Mouse (Mus musculus) C2C12 (cell line): ENCODE measurements at regions not wholly inside any gene's neighbourhood (a gene's known extent, or its start where the extent isn't known, plus 50 kb on each side); places are given as distances from the start of the nearest gene placed in this dataset.

ENCODE experiments used
- H3K27me3 ChIP-seq: one replicate; pipeline ENCODE4 v1.6.1; 2011; ENCODE audit not compliant: control insufficient read depth, insufficient read depth, insufficient read length
- H3K36me3 ChIP-seq: one replicate; pipeline ENCODE4 v1.6.1; 2011; ENCODE audit not compliant: control insufficient read depth, insufficient read depth
- H3K4me3 ChIP-seq: one replicate; pipeline ENCODE4 v1.5.1; 2011; ENCODE audit warnings: mild to moderate bottlenecking, control low read depth; ENCODE audit not compliant: poor library complexity, insufficient read depth, severe bottlenecking
- H3K79me2 ChIP-seq: one replicate; pipeline ENCODE4 v1.6.1; 2011; ENCODE audit not compliant: control insufficient read depth, insufficient read depth
- H3K79me3 ChIP-seq: one replicate; pipeline ENCODE4 v1.6.1; 2011; ENCODE audit warnings: low read depth, control low read depth
- H3ac ChIP-seq: one replicate; pipeline ENCODE3; 2011; ENCODE audit warnings: low read depth; ENCODE audit not compliant: control insufficient read depth, insufficient read length
- CEBPB ChIP-seq: IDR thresholded peaks from one replicate; pipeline ENCODE4 v1.6.1; 2011; ENCODE audit warnings: low read depth, mild to moderate bottlenecking, control low read depth, moderate library complexity
- CTCF ChIP-seq: IDR thresholded peaks from one replicate; pipeline ENCODE4 v1.5.1; 2011; ENCODE audit not compliant: control insufficient read depth, insufficient read depth, insufficient read length
- FOSL1 ChIP-seq: IDR thresholded peaks from one replicate; pipeline ENCODE4 v1.8.0; 2011; ENCODE audit warnings: mild to moderate bottlenecking, low read length; ENCODE audit not compliant: poor library complexity, insufficient read depth, severe bottlenecking
- MAX ChIP-seq: IDR thresholded peaks from one replicate; pipeline ENCODE4 v1.6.1; 2011; ENCODE audit warnings: mild to moderate bottlenecking, control low read depth
- MYOD1 ChIP-seq: IDR thresholded peaks from one replicate; pipeline ENCODE4 v1.6.1; 2011; ENCODE audit warnings: low read depth; ENCODE audit not compliant: control insufficient read depth, insufficient read length
- MYOG ChIP-seq: IDR thresholded peaks from one replicate; pipeline ENCODE4 v1.6.1; 2011; ENCODE audit not compliant: control insufficient read depth, insufficient read length; ENCODE audit errors: extremely low read depth
- USF1 ChIP-seq: IDR thresholded peaks from one replicate; pipeline ENCODE4 v1.6.1; 2011; ENCODE audit warnings: low read depth, mild to moderate bottlenecking, control low read depth, moderate library complexity

DNA sequence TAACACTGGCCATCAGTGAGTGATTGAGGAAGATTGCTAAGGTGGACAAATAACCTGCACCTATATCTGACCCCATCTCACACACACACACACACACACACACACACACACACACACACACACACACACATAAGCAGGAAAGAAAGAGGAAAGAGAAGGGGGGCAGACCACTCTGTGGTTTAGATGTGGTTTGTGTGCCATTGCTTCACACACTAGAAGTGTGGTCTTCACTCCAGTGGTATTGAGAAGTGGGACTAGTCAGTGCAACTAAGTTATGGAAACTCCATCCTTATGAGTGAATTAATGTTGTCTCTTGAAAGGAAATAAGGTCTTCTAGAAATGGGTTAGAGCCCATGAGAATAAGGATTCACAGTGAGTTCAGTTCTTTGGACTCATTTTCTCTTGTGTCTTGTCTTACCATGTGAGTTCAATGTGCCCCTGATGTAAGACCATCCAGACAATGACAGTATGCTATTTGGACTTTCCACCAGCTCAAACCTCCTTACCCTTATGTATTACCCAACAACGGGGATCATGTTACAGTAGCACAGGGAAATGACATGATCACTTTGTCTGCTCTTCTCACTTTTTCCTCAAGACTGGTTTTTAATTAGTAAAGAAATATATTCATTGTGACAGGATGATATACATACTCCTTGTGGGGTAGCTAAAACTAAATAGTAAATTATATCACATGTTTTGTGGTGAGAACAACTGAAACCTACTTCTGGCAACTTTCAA lies 88.7 kb downstream of the A730009L09Rik start:
- Histone ChIP-seq H3K4me3 (no peak overlapping the region), H3K36me3 (no peaks in the 10 kb centered on the region), H3ac (no peak overlapping the region), H3K79me3 (no peaks in the 10 kb centered on the region), H3K79me2 (no peaks in the 10 kb centered on the region), H3K27me3 (no peaks in the 10 kb centered on the region)
- TF ChIP-seq MYOG (no peak), CTCF (no peak), FOSL1 (no peak), MYOD1 (no peak), CEBPB (no peak), MAX (no peak), USF1 (no peak)

- no peak for TF ChIP-seq USF1
- TF ChIP-seq MAX, result no peak
- no peak for TF ChIP-seq MYOG
- TF ChIP-seq MYOD1, result no peak
- TF ChIP-seq FOSL1, result no peak
- no peak for TF ChIP-seq CEBPB
- TF ChIP-seq CTCF, result no peak
- Histone ChIP-seq H3K4me3 (no peak overlapping the region), H3K79me2 (no peaks in the 10 kb centered on the region), H3K79me3 (no peaks in the 10 kb centered on the region), H3K36me3 (no peaks in the 10 kb centered on the region), H3ac (no peak overlapping the region), H3K27me3 (no peaks in the 10 kb centered on the region)
Measured at GRCm38 (mm10) chr16:84604272-84604975, 89.5 kb downstream of the A730009L09Rik start.

DNA sequence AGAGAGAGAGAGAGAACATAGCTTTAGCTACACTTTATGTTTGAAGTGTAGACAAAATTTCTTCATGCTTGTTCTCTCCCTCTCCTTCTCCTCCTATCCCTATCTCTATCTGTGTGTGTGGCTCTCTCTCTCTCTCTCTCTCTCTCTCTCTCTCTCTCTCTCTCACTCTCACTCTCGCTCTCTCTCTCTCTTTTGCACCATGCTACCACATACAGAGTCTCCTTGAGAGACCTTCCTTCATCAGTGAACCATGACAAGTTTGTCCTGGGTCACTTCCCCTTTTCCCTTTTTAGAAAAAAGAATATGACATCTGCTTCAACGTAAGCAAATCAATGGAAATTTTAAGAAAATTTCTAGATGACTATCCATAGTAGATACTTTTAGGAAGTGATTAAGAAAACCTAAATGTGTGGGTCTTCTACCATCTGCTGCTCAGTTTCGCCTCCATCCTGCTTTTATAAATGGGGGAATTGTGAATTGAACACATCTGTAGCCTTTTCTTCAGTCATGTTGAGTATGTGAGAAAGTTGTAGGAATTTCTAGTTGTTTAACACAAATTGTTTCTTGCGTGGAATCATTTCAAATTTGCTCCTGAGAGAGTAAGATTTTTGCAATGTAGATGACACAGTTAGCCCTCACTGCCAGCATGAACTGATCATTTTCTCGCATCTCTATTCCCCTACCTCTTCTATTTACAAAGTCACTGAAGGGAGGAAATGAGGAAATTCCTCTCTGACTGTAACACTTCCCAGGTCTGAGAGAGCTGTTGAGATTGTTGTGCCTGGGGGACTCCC lies 91.3 kb downstream of the A730009L09Rik start:
- Histone ChIP-seq H3K36me3 (no peaks in the 10 kb centered on the region), H3ac (no peak overlapping the region), H3K79me3 (no peaks in the 10 kb centered on the region), H3K4me3 (no peak overlapping the region), H3K79me2 (no peaks in the 10 kb centered on the region), H3K27me3 (no peaks in the 10 kb centered on the region)
- TF ChIP-seq FOSL1 (no peak), MYOD1 (no peak), MYOG (no peak), USF1 (no peak), MAX (no peak), CEBPB (no peak), CTCF (no peak)

GRCm38 (mm10) chr16:84606804-84607095 lies 91.8 kb downstream of the A730009L09Rik start:
- H3ac ChIP-seq, result no peak overlapping the region
- no peak overlapping the region for H3K4me3 ChIP-seq
- TF ChIP-seq CEBPB (no peak), MYOG (no peak), FOSL1 (no peak), USF1 (no peak), MAX (no peak), MYOD1 (no peak), CTCF (no peak)

GRCm38 (mm10) chr16:84607503-84607902 lies 92.6 kb downstream of the A730009L09Rik start:
- Histone ChIP-seq H3K79me3 (no peaks in the 10 kb centered on the region), H3ac (no peak overlapping the region), H3K4me3 (no peak overlapping the region), H3K27me3 (no peaks in the 10 kb centered on the region), H3K79me2 (no peaks in the 10 kb centered on the region), H3K36me3 (no peaks in the 10 kb centered on the region)
- TF ChIP-seq FOSL1, result no peak
- TF ChIP-seq CEBPB, result no peak
- no peak for TF ChIP-seq CTCF
- TF ChIP-seq MAX, result no peak
- TF ChIP-seq MYOD1, result no peak
- TF ChIP-seq USF1, result no peak

More at GRCm38 (mm10) chr16:84606804-84607095, 91.8 kb downstream of the A730009L09Rik start:
- H3K79me3 ChIP-seq, result no peaks in the 10 kb centered on the region
- H3K36me3 ChIP-seq, result no peaks in the 10 kb centered on the region
- no peaks in the 10 kb centered on the region for H3K27me3 ChIP-seq
- no peaks in the 10 kb centered on the region for H3K79me2 ChIP-seq
